Mouse (Mus musculus) layer of hippocampus, adult 2 months (tissue): ENCODE data around the gene Pola2. TPM values are rescaled to one million over a fixed set of nuclear protein-coding genes. Genes with fewer than 3 reads are reported as not detected.

ENCODE experiments used
- DNase-seq, 2 experiments: peaks; one replicate each; pipeline ENCODE4 v3.0.0; 2022; ENCODE audit warnings: low spot score in 2 of 2
- H3K27ac ChIP-seq: fragments of 200-600 bp; 2 replicates; pipeline ENCODE4 v1.8.1; 2022
- H3K4me3 ChIP-seq: fragments of 200-600 bp; 2 replicates; pipeline ENCODE4 v1.8.1; 2022; ENCODE audit warnings: mild to moderate bottlenecking
- CTCF ChIP-seq: fragments of 200-600 bp; conservative IDR thresholded peaks from 2 replicates; pipeline ENCODE4 v1.8.1; 2022; ENCODE audit warnings: antibody characterized with exemption, mild to moderate bottlenecking, moderate library complexity
- total RNA-seq, 2 experiments: library from RNA; stranded (reverse); gene quantifications; 2 replicates each; pipeline ENCODE4 v1.2.3; 2021

Gene Pola2
- total RNA-seq, 2 experiments from 2014 or later: 6.2 to 6.6 TPM

DNA sequence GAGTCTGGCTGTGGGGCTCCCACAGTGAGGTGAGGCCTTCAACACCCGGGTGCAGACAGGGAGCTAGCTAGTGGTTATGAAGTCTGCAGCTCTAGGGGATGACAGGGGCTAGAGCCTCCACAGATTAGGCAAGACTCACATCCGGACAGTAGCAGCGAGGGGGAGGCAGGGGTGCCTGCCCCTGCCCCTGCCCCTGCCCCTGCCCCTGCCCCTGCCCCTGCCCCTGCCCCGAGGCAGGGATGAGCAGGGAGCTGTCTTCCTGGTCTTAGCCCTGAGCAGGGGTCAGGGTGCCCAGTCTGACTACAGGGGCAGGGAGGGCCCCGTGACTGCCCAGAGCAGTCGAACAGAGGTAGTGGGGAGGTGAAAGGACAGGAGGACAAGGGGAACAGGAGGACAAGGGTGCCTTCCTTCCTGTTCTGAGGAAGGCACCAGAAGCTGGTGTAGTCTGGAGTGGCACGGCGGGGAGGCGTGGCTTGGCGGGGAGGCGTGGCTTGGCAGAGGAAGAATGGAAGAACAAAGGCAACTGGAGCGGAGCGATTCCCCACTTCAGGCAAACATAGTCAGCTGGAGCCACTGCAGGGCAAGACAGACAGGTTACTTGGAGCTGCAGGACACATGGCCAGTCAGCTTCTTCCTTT, 24.9 kb upstream of the Pola2 start:
- TF ChIP-seq CTCF: no peak
- Histone ChIP-seq H3K4me3 (no peak overlapping the region), H3K27ac (no peak overlapping the region)
- peak; percentile 34 to 35 for DNase-seq

GRCm38 (mm10) chr19:5988027-5988814, 24.2 kb upstream of the Pola2 start:
- Histone ChIP-seq H3K27ac (no peak overlapping the region), H3K4me3 (no peak overlapping the region)
- no peak for DNase-seq
- no peak for TF ChIP-seq CTCF

DNA sequence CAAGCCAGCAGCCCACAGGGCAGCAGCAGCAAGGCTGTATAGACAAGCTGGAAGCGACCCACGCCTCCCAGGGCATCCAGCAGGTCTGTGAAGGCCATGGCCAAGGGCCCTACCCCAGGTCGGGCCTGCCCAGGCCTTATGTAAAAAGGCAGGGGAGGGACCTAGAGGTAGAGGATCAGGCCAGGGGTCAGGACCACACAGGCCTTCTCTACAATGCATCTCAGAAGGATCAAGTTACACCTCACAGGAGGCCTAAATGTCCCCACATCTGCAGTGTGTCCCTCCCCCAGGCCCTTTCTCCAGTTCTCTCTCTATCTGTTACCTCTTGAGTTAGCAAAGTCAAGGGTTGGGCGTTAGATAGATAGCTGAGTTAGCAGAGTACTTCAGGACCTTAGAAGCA, 22.0 kb upstream of the Pola2 start, which contains the start of gene Slc22a20:
TSS of gene Slc22a20 (minus strand) at position 101 of the 400 bp plus-strand sequence.
- no peak for DNase-seq
- Histone ChIP-seq H3K4me3 (no peak within 1 kb of the TSS), H3K27ac (no peak within 1 kb of the TSS)
- no peak for TF ChIP-seq CTCF

DNA sequence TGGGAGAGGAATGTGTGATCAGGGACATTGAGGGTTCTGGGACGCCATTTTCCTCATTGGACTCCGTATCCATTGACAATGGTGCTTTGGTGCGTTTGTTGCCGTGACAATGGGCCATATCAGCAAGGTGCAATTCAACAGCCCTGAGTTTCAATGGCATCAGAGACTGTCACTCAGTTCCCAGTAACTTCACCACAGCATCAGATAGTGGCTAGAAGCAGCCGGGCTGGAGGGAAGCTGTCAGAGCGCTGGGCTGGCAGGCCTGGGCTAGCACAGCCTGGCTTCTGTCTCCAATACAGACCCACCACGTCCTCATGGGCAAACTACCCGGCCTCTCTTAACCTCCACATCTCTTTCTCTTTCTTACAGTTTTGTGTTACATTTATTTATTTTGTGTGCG, 16.5 kb upstream of the Pola2 start:
- TF ChIP-seq CTCF: no peak
- DNase-seq: no peak
- H3K4me3 ChIP-seq: no peak overlapping the region
- no peak overlapping the region for H3K27ac ChIP-seq

GRCm38 (mm10) chr19:5977717-5978116, 13.7 kb upstream of the Pola2 start:
- no peak for TF ChIP-seq CTCF
- H3K27ac ChIP-seq: no peak overlapping the region
- DNase-seq: no peak
- H3K4me3 ChIP-seq: no peak overlapping the region

DNA sequence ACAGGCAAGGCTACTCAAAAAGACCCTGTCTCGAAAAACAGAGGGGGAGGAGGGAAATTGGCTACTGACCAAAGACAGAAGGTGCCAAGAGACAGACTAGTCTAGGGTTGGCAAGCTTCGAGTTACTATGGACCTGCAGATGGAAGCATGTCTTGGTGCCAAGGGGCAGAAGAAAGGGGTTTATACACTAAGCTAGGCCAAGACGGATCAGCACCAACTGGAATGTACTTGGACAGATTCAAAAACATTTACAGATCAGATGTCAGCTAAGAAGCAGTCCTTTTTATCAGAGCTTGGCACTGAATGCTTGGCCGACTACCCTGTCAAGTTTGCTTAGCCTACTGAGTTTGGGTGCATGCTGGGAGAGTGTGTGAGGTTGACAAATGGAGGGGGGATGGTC, 11.7 kb upstream of the Pola2 start:
- no peak for TF ChIP-seq CTCF
- peak; percentile 36 to 48 for DNase-seq
- H3K4me3 ChIP-seq: no peak overlapping the region
- no peak overlapping the region for H3K27ac ChIP-seq

DNA sequence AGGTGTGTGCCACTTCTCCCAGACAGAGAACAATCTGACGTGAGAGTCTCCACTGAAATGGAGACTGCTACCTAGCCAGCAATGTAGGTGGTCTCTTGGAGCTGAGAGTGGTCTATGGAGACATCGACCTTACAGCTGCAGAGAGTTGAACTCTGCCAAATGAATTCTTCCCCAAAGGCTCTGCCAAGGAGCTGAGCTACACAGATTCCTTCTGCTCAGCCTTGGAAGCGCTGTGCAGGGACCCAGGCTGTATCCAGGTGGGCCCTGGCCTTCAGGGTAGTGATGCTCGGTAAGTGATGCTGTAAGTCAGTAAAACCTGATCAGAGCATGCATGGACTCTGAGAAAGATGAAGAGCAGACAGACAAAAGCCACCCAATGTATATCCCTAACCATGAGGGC, 11.1 kb upstream of the Pola2 start:
- Histone ChIP-seq H3K27ac (no peak overlapping the region), H3K4me3 (no peak overlapping the region)
- DNase-seq: no peak
- no peak for TF ChIP-seq CTCF

GRCm38 (mm10) chr19:5967664-5968063, 3.7 kb upstream of the Pola2 start:
- TF ChIP-seq CTCF: no peak
- Histone ChIP-seq H3K27ac (no peak overlapping the region), H3K4me3 (no peak overlapping the region)
- DNase-seq: no peak

DNA sequence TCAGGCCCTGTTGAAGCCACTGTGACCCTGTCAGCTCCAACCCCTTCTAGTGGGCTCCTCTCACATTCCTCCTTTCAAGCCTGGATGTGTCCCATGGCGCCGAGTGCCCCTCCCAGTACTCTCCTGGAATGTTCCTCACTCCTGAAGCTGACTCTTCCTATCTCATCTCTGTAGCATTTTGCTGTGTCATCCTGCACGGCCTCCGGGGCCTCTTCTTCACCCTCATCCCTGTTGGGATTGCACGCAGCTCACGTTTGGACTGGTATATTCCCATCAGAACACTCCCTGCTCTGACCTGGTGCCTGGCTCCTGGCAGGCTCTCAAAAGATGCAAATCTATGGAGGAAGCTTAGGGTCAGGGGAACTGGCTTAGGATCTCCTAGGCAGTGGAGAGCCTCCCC, 2.8 kb upstream of the Pola2 start:
- no peak for TF ChIP-seq CTCF
- H3K4me3 ChIP-seq: no peak overlapping the region
- no peak overlapping the region for H3K27ac ChIP-seq
- DNase-seq: no peak

DNA sequence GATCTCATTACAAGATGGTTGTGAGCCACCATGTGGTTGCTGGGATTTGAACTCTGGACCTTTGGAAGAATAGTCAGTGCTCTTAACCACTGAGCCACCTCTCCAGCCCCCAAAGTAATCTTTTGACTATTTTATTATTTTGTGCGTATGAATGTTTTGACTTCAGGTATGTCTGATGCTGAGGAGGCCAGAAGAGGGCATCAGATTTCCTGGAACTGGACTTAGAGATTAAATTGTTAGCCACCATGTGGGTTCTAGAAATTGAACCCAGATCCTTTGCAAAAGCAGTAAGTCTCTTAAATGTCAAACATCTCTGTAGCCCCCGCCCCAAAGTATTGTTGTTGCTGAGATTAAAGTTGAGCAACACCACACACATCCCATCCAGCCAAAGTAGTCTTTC, 1.9 kb upstream of the Pola2 start:
- DNase-seq: no peak
- Histone ChIP-seq H3K4me3 (no peak overlapping the region), H3K27ac (no peak overlapping the region)
- TF ChIP-seq CTCF: no peak

DNA sequence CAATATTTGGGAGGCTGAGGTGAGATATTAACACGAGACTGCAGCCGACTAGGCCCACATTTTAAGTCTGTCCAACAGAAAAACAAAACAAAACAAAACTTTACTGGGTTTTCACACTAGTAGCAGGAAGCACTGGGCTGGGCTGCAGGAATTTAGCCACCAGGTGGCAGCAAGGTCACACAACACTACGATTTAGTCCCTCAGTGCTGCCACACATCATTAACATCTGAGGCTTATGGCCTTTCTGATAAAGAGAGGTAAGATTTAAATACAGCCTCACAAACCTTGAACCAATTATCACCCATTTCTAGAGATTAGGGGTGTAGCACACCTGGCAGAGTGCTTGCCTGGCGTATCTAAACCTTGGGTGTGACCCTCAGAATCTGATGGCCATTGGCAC, 1.3 kb upstream of the Pola2 start:
- Histone ChIP-seq H3K4me3 (no peak overlapping the region), H3K27ac (no peak overlapping the region)
- DNase-seq: peak; percentile 39 to 72
- TF ChIP-seq CTCF: peak; percentile 92

DNA sequence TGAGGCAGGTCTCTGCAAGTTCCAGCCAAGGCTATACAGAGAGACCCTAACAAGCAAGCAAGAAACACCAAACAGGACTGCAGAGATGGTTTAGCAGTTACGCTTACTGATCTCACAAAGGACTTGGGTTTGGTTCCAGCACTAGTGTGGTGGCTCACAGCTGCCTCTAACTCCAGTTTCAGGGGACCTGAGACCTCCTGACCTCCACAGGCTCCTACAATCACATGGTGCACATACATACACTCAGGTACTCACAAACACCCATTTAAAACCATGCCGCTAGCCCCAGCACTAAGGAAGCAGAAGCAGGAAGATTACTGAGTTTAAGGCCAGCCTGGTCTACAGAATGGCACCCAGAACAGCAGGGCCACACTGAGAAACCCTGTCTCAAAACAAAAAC, 802 bp upstream of the Pola2 start:
- DNase-seq: no peak
- H3K4me3 ChIP-seq: no peak overlapping the region
- peak overlapping the region; percentile 78; the same call in 1 of the 2 replicates for H3K27ac ChIP-seq
- TF ChIP-seq CTCF: no peak

DNA sequence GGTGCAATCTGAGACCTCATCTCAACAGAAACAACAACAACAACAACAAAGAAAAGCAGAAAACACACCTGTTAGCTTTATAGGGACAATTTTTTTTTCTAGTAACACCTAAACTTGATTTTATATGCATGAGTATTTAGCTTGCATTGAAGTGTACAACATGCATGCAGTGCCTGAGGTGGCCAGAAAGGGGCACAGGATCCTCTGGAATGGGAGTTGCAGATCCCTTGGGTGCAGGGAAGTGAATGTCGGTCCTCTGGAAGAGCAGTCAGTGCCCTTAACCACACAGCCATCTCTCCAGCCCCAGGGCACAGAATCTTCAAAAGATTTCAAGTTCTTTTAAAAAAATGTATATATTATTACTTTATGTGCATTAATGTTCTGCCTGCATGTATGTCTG, 1.4 kb downstream of the Pola2 start:
- DNase-seq: no peak
- no peak overlapping the region for H3K4me3 ChIP-seq
- peak; percentile 23; the same call in 1 of the 2 replicates for TF ChIP-seq CTCF
- H3K27ac ChIP-seq: no peak overlapping the region

- DNase-seq: no peak
- Histone ChIP-seq H3K4me3 (no peak overlapping the region), H3K27ac (no peak overlapping the region)
- no peak for TF ChIP-seq CTCF
These were observed 6.6 kb downstream of the Pola2 start for GRCm38 (mm10) chr19:5957371-5957770.
